Mouse (Mus musculus) intestine, embryonic 16.5 days (tissue): Measurements from ENCODE around the gene Hcrtr2. TPM values are rescaled to one million over a fixed set of nuclear protein-coding genes. Genes with fewer than 3 reads are reported as not detected.

Source experiments
- ATAC-seq: fragments of 200-750 bp; cut with Nextera tagmentation; 2 replicates; pipeline ENCODE4 v1.8.0; 2017; ENCODE audit warnings: moderate TSS enrichment, moderate library complexity
- H3K27ac ChIP-seq: fragments of 300-500 bp; sonication (generic); 2 replicates; pipeline ENCODE4 v1.5.1; 2014; ENCODE audit warnings: mild to moderate bottlenecking, low read length
- H3K27me3 ChIP-seq: fragments of 300-500 bp; sonication (generic); replicated peaks from 2 replicates; pipeline ENCODE4 v1.6.1; 2014; ENCODE audit warnings: low read length, control low read depth, mixed read lengths; ENCODE audit not compliant: control insufficient read depth, insufficient read depth
- H3K36me3 ChIP-seq: fragments of 300-500 bp; sonication (generic); 2 replicates; pipeline ENCODE4 v1.6.1; 2014; ENCODE audit warnings: low read length, control low read depth; ENCODE audit not compliant: control insufficient read depth, insufficient read depth
- H3K4me1 ChIP-seq: fragments of 300-500 bp; sonication (generic); 2 replicates; pipeline ENCODE4 v1.6.1; 2014; ENCODE audit warnings: low read length, control low read depth, mixed read lengths; ENCODE audit not compliant: control insufficient read depth, insufficient read depth
- H3K4me2 ChIP-seq: fragments of 300-500 bp; sonication (generic); 2 replicates; pipeline ENCODE4 v1.6.1; 2014; ENCODE audit warnings: low read depth, low read length, control low read depth
- H3K4me3 ChIP-seq: fragments of 300-500 bp; sonication (generic); 2 replicates; pipeline ENCODE4 v1.5.1; 2014; ENCODE audit warnings: mild to moderate bottlenecking, low read length
- H3K9ac ChIP-seq: fragments of 300-500 bp; sonication (generic); 2 replicates; pipeline ENCODE4 v1.6.1; 2014; ENCODE audit warnings: low read depth, low read length
- H3K9me3 ChIP-seq: fragments of 300-500 bp; sonication (generic); 2 replicates; pipeline ENCODE4 v1.6.1; 2016; ENCODE audit warnings: low read length, control low read depth; ENCODE audit not compliant: control insufficient read depth
- WGBS: fragments of 180-500 bp; shearing (Covaris S2); extraction: QIAGEN DNeasy Blood & Tissue Kit; methylation state at CpG from one replicate; pipeline ENCODE4 v1.1.7; 2014; 5-methylcytosine and 5-hydroxymethylcytosine counted together
- polyA plus RNA-seq: library from polyadenylated mRNA; unstranded; fragments of >200 nt; fragmentation: Nextera tagmentation; extraction: Ambion mirVana; gene quantifications from 2 replicates; pipeline ENCODE4 v1.2.1, GENCODE M21; 2015

The Hcrtr2 gene
- not detected in 2 replicates for polyA plus RNA-seq

GRCm38 (mm10) chr9:76323756-76324155 is at the start of gene Hcrtr2:
Hcrtr2 (minus strand) TSS chr9:76323856.
- Histone ChIP-seq H3K4me3 (peak within 1 kb of the TSS; percentile 51), H3K4me1 (0 out of 2 replicates have a peak, but pooled peaks cover 6% of the 10 kb centered on the region), H3K9me3 (no peaks in the 10 kb centered on the region), H3K36me3 (no peaks in the 10 kb centered on the region), H3K9ac (peak within 1 kb of the TSS; percentile 38), H3K27me3 (peaks cover 5% of the 10 kb centered on the region; the same call in 1 of the 2 replicates), H3K4me2 (peak within 1 kb of the TSS; percentile 93), H3K27ac (no peak within 1 kb of the TSS)
- WGBS, result 70% methylated on average over 6 of the region's 6 CpGs
- no peak for ATAC-seq

GRCm38 (mm10) chr9:76364874-76365273 is 41.2 kb upstream of the Hcrtr2 start:
- H3K9me3 ChIP-seq, result no peaks in the 10 kb centered on the region
- no peaks in the 10 kb centered on the region for H3K27me3 ChIP-seq
- H3K4me1 ChIP-seq, result no peaks in the 10 kb centered on the region
- H3K36me3 ChIP-seq, result no peaks in the 10 kb centered on the region
- H3K4me2 ChIP-seq, result no peak overlapping the region
- H3K4me3 ChIP-seq, result no peak overlapping the region
- no peak overlapping the region for H3K27ac ChIP-seq
- H3K9ac ChIP-seq, result no peak overlapping the region
- ATAC-seq, result no peak
- WGBS, result 85% methylated on average over 6 of the region's 6 CpGs

- no peaks in the 10 kb centered on the region for H3K36me3 ChIP-seq
- H3K9me3 ChIP-seq, result no peaks in the 10 kb centered on the region
- H3K4me2 ChIP-seq, result no peak overlapping the region
- H3K4me1 ChIP-seq, result no peaks in the 10 kb centered on the region
- no peak overlapping the region for H3K4me3 ChIP-seq
- no peak overlapping the region for H3K9ac ChIP-seq
- H3K27ac ChIP-seq, result no peak overlapping the region
- H3K27me3 ChIP-seq, result no peaks in the 10 kb centered on the region
- ATAC-seq, result no peak
Measured at GRCm38 (mm10) chr9:76360374-76360773, 36.7 kb upstream of the Hcrtr2 start.

GRCm38 (mm10) chr9:76352346-76352745 is 28.7 kb upstream of the Hcrtr2 start:
- no peak for ATAC-seq
- Histone ChIP-seq H3K4me3 (no peak overlapping the region), H3K9ac (no peak overlapping the region), H3K27ac (no peak overlapping the region), H3K27me3 (no peaks in the 10 kb centered on the region), H3K9me3 (no peaks in the 10 kb centered on the region), H3K4me2 (no peak overlapping the region), H3K4me1 (no peaks in the 10 kb centered on the region), H3K36me3 (no peaks in the 10 kb centered on the region)
- WGBS, result 76% methylated on average over 3 of the region's 3 CpGs

GRCm38 (mm10) chr9:76347298-76347697 is 23.6 kb upstream of the Hcrtr2 start:
- Histone ChIP-seq H3K4me2 (no peak overlapping the region), H3K9ac (no peak overlapping the region), H3K9me3 (no peaks in the 10 kb centered on the region), H3K27me3 (no peaks in the 10 kb centered on the region), H3K4me1 (no peaks in the 10 kb centered on the region), H3K36me3 (no peaks in the 10 kb centered on the region), H3K27ac (no peak overlapping the region), H3K4me3 (no peak overlapping the region)
- no peak for ATAC-seq
- WGBS, result 87% methylated on average over 1 of the region's 1 CpGs

DNA sequence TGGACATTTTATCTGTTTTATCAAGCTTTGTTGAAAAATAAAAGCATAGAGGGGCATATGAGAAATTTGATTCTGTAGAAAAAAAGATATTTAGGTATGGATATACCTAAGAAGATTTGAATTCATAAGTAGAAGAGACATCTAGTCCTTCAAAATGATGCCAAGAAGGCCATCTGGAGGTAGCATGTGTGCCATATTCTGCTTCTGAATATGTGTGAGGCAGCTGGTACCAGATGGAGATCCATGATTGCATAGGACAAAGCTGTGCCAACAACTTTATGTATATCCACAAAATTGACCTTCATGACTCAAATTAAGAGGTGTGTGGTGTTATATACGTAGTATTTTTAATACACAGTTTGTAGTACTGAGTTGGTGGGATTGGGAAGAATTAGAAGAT is 7.4 kb upstream of the Hcrtr2 start:
- Histone ChIP-seq H3K9me3 (no peaks in the 10 kb centered on the region), H3K27ac (no peak overlapping the region), H3K27me3 (no peaks in the 10 kb centered on the region), H3K4me3 (no peak overlapping the region), H3K36me3 (no peaks in the 10 kb centered on the region), H3K9ac (no peak overlapping the region), H3K4me2 (no peak overlapping the region), H3K4me1 (no peaks in the 10 kb centered on the region)
- 79% methylated on average over 1 of the region's 1 CpGs for WGBS
- ATAC-seq, result no peak

- ATAC-seq, result peak; percentile 44
Measured at GRCm38 (mm10) chr9:76323186-76323701, 412 bp downstream of the Hcrtr2 start.

GRCm38 (mm10) chr9:76322122-76323052 is 1.3 kb downstream of the Hcrtr2 start:
- no peak for ATAC-seq
- peaks cover 5% of the 10 kb centered on the region; the same call in 1 of the 2 replicates for H3K27me3 ChIP-seq
- no peak overlapping the region for H3K27ac ChIP-seq
- WGBS, result 7% methylated on average over 24 of the region's 24 CpGs
- no peaks in the 10 kb centered on the region for H3K9me3 ChIP-seq
- H3K4me3 ChIP-seq, result peak overlapping the region; percentile 51
- no peak overlapping the region for H3K9ac ChIP-seq
- no peaks in the 10 kb centered on the region for H3K36me3 ChIP-seq
- peak overlapping the region; percentile 93 for H3K4me2 ChIP-seq
- 0 out of 2 replicates have a peak, but pooled peaks cover 6% of the 10 kb centered on the region for H3K4me1 ChIP-seq

More at GRCm38 (mm10) chr9:76323186-76323701, 412 bp downstream of the Hcrtr2 start:
- Histone ChIP-seq H3K4me1 (0 out of 2 replicates have a peak, but pooled peaks cover 6% of the 10 kb centered on the region), H3K36me3 (no peaks in the 10 kb centered on the region), H3K4me3 (peak overlapping the region; percentile 51), H3K9me3 (no peaks in the 10 kb centered on the region), H3K4me2 (peak overlapping the region; percentile 93), H3K9ac (peak overlapping the region; percentile 38), H3K27ac (no peak overlapping the region), H3K27me3 (peaks cover 5% of the 10 kb centered on the region; the same call in 1 of the 2 replicates)
- 1% methylated on average over 29 of the region's 29 CpGs for WGBS

GRCm38 (mm10) chr9:76321589-76321988 is 2.1 kb downstream of the Hcrtr2 start:
- WGBS, result 76% methylated on average over 4 of the region's 4 CpGs
- Histone ChIP-seq H3K9me3 (no peaks in the 10 kb centered on the region), H3K4me1 (0 out of 2 replicates have a peak, but pooled peaks cover 6% of the 10 kb centered on the region), H3K4me2 (no peak overlapping the region), H3K27me3 (peaks cover 5% of the 10 kb centered on the region; the same call in 1 of the 2 replicates), H3K9ac (no peak overlapping the region), H3K27ac (no peak overlapping the region), H3K4me3 (no peak overlapping the region), H3K36me3 (no peaks in the 10 kb centered on the region)
- ATAC-seq, result no peak
